Mouse (Mus musculus) cerebellum, postnatal 25 days (tissue): ENCODE data around the gene Ccdc136.
"Not testable (repeated sequence)": the region's sequence is repeated elsewhere in the genome, so short reads cannot be mapped to it uniquely, and the experiment has no call there.

Source experiments
- DNase-seq, 2 experiments: peaks; one replicate each; pipeline ENCODE4 v3.0.0; 2021; ENCODE audit warnings: mixed read lengths in 2 of 2

Ccdc136 gene

DNA sequence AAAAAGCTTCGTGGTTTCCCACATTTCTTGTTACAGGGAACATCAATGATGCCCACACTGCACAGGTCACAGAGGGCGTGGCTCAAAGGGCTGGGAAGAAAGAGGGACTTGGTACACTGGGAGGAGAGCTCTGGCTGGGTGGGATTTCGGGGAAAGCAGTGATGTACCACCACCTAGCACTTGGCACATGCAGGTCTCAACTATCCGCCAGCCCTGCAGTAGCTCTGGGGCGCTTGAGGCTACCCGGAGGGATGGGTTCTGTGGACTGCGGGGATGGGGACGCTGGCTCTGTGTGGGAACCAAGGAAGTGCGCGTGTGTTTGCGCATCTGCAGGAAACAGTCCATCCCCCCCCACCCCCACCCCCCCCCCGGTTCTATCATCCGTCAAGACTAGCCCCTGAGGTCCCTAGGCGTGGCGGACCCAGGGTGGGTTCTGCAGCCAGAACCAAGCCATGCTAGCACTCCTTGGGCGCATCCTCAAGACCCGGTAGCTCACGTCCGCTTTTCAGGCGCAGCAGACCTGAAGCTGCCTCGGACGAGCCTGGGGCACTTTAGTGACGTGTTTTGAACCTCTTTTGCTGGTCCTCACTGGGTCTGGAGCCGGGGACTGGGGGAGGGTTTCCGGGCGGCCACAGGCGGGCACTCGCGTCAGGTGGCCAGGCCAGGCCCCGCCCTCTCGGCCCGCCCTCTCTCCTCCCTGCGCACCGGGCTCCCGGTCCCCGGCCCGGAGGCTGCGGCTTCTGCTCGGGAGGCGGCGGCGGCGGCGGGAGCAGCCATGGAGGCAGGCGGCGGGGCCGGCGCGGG is at the start of gene Ccdc136:
Gene Ccdc136, plus strand, starts transcription at position 400 of the 804 bp plus-strand sequence.
- peak; percentile 90 to 94 for DNase-seq

DNA sequence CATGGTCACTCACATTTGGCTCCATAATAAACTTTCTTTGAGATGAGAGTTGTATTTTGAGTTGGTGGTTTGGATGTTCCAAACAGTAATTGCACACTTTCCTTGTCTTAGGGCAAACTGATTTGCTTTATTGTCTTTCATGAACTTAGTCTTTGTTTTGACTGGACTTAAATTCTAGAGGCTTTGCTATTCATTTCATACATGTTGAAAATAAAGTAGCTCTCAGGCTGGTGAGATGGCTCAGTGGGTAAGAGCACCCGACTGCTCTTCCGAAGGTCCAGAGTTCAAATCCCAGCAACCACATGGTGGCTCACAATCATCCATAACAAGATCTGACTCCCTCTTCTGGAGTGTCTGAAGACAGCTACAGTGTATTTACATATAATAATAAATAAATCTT is 49.6 kb upstream of the Ccdc136 start:
- DNase-seq: not testable (repeated sequence)

DNA sequence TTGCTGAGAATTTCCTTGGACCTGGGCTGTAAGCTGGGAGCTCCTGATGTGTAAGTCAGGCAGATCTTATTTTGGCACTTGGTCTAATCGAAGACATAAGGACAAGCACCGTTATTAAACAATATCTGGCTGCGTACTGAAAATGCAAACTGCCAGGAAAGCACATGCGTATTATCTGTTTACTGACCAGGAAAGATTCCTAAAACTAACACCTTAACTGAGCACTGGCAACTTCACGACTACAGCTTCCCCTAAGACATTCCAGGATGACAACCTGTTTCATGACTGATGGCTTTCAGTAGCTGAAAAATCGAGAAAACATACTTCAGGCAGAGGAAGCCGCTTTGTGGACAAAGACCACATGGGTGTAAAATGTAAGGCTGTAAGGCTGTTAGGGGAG is 48.9 kb upstream of the Ccdc136 start:
- DNase-seq: no peak

DNA sequence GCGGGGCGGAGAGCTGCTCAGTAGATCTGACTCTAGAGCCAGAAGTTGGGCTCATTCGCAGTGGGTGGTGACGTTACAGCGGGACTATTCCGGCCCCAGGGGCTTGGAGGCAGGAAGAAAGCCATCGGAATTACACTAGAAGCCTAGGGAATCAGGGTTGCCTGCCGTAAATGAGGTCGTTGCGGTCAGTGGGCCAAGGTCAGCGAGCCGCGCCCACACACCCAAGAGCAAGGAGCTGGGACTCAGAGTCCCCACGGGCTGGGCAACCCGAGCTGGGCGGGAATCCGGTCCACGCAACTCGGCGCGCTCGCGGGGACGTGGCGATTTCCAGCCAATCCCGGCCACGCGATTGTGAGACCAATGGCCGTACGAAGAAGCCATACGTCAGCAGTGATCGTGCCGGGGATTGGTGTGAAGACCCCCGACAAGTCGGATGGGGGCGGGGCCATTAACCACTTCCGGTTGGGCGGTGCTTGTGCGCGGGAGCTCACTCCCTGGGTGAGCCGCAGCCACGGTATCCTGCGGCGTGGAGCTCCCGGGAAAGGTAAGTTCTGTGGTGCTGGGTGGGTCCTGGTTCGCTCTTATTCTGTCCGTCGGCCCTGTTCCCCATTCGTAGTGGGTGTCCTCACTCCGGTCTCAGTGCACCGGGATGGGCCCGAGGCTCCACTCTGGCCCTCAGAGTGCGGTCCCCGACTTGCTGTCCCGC is 48.3 kb upstream of the Ccdc136 start, which contains the start of gene Calu:
Gene Calu, plus strand, starts transcription at position 405 of the 706 bp plus-strand sequence.
- peak; percentile 99 to 100 for DNase-seq

DNA sequence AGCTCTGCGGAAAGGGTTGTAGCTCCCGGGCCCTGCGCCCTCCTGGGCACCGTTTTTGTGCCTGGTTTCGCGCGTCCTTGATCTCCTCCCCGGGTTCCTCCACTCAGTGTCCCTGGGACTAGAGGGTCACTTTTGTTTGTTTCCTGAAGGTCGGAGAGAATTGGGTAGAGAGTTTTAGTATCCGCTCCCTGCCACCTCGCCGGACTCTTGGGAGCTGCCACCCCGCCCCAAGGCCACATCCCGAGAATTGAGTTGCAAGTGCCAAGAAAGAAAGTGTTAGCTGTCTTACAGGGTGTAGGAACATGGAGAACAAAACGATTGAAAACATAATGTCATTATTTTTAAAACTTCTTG is 47.8 kb upstream of the Ccdc136 start:
- DNase-seq: no peak

DNA sequence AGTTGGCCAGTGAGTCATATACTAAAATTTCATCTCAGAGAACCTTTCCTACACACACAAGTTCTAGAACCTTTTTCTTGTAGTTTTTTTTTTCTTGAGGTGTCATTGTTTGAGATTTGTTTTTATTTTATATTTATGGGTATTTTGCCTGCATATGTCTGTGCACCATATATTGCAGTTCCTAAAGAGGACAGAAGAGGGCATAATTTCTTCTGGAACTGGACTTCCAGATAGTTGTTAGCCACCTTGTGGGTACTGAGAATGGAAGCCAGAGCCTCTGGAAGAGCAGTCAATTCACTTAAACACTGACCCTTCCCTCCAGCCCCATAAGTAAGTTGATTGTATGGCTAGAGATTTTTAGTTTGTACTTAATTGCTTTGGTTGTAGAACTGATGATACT is 44.5 kb upstream of the Ccdc136 start:
- DNase-seq: no peak

GRCm38 (mm10) chr6:29352816-29353215 is 43.3 kb upstream of the Ccdc136 start:
- DNase-seq: peak in 1 of 2 experiments; percentile 6

GRCm38 (mm10) chr6:29359386-29359785 is 36.7 kb upstream of the Ccdc136 start:
- peak in 1 of 2 experiments; percentile 44 for DNase-seq

GRCm38 (mm10) chr6:29360211-29360610 is 35.9 kb upstream of the Ccdc136 start:
- DNase-seq: no peak

GRCm38 (mm10) chr6:29362246-29363128 is 33.6 kb upstream of the Ccdc136 start:
- DNase-seq: peak in 1 of 2 experiments; percentile 38

DNA sequence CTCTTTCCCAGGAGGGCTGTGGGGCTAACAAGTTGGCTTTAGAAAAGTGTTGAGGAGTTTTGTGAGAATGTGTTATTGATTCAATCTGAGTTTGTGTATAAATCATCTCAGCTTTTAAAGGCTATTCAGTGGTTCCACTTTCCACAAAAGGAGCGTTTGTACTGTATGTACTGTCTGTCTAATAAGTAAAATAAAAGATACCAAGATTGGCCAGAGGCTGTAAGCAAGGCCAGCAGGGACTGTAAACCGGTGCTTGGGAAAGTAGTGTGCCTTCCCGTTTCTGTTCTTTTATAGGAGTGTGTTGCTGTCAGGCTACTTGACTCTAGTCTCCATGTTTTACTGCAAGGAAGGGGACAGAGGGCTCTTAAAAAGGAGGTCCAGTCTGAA is 33.0 kb upstream of the Ccdc136 start:
- DNase-seq: no peak

DNA sequence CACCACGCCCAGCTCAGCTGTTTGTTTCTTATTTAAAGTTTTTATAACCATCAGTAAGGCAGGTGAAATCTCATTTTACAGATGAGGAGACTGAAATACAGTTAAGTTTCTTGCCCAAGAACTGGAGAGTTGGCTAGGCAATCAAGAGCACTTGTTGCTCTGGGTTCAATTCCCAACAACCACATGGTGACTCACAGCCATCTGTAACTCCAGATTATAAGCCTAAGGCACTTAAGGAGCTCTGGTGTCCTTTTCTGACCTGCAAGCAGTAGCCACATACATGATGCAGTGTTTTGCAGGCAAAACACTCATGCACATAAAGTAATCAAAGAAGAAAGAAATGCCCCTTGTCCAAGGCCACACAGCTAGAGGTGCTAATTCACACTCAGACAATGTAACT is 30.8 kb upstream of the Ccdc136 start:
- no peak for DNase-seq

- DNase-seq: peak; percentile 44 to 66
These were observed 18.7 kb upstream of the Ccdc136 start for GRCm38 (mm10) chr6:29377386-29377785.

DNA sequence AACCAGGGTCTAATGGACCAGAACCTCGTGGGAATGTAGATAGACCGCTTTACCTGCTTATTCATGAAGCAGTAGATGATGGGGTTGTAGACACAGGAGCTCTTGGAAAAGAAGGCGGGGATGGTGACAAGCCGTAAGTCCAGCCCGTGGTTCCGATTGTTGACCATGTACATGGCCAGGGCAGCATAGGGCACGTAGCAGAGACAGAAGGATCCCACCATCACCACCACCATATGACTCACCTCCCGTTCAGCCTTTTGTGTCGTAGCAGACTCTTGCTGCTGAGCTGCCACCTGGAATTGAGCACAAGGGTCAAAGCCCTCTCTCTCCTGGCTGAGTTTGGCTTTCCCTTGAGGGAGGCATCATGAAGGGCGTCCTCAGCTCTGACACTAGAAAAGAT is 17.4 kb upstream of the Ccdc136 start:
- no peak for DNase-seq

DNA sequence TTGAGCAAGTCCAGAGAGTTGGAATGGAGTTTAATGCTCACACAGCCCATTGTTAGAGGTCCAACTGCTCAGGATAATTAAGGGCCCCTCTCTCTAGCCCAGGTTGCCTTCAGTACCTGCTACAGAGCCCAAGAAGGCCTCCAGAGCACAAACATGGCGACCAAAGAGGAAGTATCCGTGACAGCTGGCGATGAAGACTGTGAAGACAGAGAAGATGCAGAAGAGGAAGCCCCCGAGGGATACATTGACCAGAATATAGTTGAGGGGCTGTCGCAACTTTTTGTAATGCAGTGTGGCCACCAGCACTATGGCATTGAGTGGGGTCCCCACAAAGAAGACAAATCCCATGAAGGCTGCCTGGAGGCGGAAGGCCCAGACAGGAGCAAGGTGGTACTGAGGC is 16.2 kb upstream of the Ccdc136 start:
- DNase-seq: no peak

DNA sequence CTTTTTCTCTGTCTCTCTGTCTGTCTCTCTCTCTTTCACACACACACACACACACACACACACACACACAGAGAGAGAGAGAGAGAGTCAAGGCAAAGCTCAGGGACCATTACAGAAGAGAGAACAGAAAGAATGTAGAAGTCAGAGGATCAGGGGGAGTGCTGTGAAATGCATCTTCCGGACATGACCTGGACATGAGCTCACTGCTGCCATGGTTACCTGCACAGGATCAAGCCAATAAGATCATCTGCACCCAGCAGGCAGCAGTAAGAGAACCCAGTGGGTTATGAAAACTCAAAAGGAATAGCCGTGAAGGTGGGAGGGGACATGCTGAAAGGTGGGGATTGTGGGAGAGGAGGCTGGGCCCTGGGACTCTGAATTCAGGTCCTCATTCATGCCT is 13.7 kb upstream of the Ccdc136 start:
- no peak for DNase-seq

GRCm38 (mm10) chr6:29388052-29388518 is 8.0 kb upstream of the Ccdc136 start, which contains the start of gene Opn1sw:
Gene Opn1sw, minus strand, starts transcription at chr6:29388468.
- peak in 1 of 2 experiments; percentile 50 for DNase-seq

GRCm38 (mm10) chr6:29388606-29389080 is 7.5 kb upstream of the Ccdc136 start:
- peak; percentile 90 to 94 for DNase-seq

DNA sequence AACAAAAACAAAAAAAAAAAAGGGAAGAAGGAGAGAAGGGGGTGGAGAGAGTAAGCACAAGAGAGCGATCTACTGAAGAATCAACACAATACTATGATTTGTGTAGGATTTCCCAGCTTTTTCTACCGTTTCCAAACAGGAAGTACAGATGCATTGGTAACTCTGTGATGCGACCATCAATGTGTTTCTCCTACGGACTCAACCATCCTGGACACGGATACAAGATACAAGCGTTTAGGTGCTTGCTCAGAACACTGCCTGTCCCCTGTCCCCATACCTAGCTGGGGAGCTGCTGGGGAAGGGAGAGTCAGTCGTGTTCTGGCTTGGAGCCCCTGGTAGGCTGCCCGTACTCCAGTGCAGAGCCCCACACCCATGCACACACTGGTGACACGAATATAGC is 6.7 kb upstream of the Ccdc136 start:
- no peak for DNase-seq

- DNase-seq: not testable (repeated sequence)
These were observed 5.6 kb upstream of the Ccdc136 start for GRCm38 (mm10) chr6:29390500-29390899.

- DNase-seq: not testable (repeated sequence)
These were observed 4.9 kb upstream of the Ccdc136 start for GRCm38 (mm10) chr6:29391241-29391640.

- no peak for DNase-seq
These were observed 4.3 kb upstream of the Ccdc136 start for GRCm38 (mm10) chr6:29391802-29392201.

- no peak for DNase-seq
These were observed 1.8 kb upstream of the Ccdc136 start for GRCm38 (mm10) chr6:29394286-29394685.
